Mouse (Mus musculus): ENCODE measurements around the gene Gm10642. TPM values are rescaled to one million over a fixed set of nuclear protein-coding genes. Genes with fewer than 3 reads are reported as not detected.

Gene Gm10642
- polyA plus RNA-seq, 1 experiment = 1.5 TPM

GRCm38 (mm10) chr9:70666811-70667210 lies 10.8 kb downstream of the Gm10642 start:
- TF ChIP-seq GATA1 (IDR thresholded peaks at IDR 0.05; ENCODE audit: low read length) = no peak

GRCm38 (mm10) chr9:70668048-70668447 lies 12.0 kb downstream of the Gm10642 start:
- no peak for TF ChIP-seq GATA1 (IDR thresholded peaks at IDR 0.05; ENCODE audit: low read length)

GRCm38 (mm10) chr9:70669197-70669596 lies 13.1 kb downstream of the Gm10642 start:
- TF ChIP-seq GATA1 (IDR thresholded peaks at IDR 0.05; ENCODE audit: low read length) = no peak

GRCm38 (mm10) chr9:70670381-70670780 lies 14.3 kb downstream of the Gm10642 start:
- TF ChIP-seq GATA1 (IDR thresholded peaks at IDR 0.05; ENCODE audit: low read length) = no peak

GRCm38 (mm10) chr9:70671278-70671677 lies 15.2 kb downstream of the Gm10642 start:
- TF ChIP-seq GATA1 (IDR thresholded peaks at IDR 0.05; ENCODE audit: low read length) = no peak

- no peak for TF ChIP-seq GATA1 (IDR thresholded peaks at IDR 0.05; ENCODE audit: low read length)
These were observed 15.9 kb downstream of the Gm10642 start for GRCm38 (mm10) chr9:70671772-70672579.

GRCm38 (mm10) chr9:70673656-70674055 lies 17.6 kb downstream of the Gm10642 start:
- no peak for TF ChIP-seq GATA1 (IDR thresholded peaks at IDR 0.05; ENCODE audit: low read length)

- no peak for TF ChIP-seq GATA1 (IDR thresholded peaks at IDR 0.05; ENCODE audit: low read length)
These were observed 19.1 kb downstream of the Gm10642 start for GRCm38 (mm10) chr9:70675117-70675516.

- no peak for TF ChIP-seq GATA1 (IDR thresholded peaks at IDR 0.05; ENCODE audit: low read length)
These were observed 19.9 kb downstream of the Gm10642 start for GRCm38 (mm10) chr9:70675961-70676360.

- no peak for TF ChIP-seq GATA1 (IDR thresholded peaks at IDR 0.05; ENCODE audit: low read length)
These were observed 22.7 kb downstream of the Gm10642 start, which contains the start of gene Adam10 for GRCm38 (mm10) chr9:70678682-70679131. Gene Adam10, plus strand, starts transcription at chr9:70678997.

- no peak for TF ChIP-seq GATA1 (IDR thresholded peaks at IDR 0.05; ENCODE audit: low read length)
These were observed 23.4 kb downstream of the Gm10642 start for GRCm38 (mm10) chr9:70679132-70680091.

GRCm38 (mm10) chr9:70682202-70682601 lies 26.2 kb downstream of the Gm10642 start:
- TF ChIP-seq GATA1 (IDR thresholded peaks at IDR 0.05; ENCODE audit: low read length) = no peak

GRCm38 (mm10) chr9:70688301-70688968 lies 32.4 kb downstream of the Gm10642 start:
- no peak for TF ChIP-seq GATA1 (IDR thresholded peaks at IDR 0.05; ENCODE audit: low read length)

GRCm38 (mm10) chr9:70689926-70690325 lies 33.9 kb downstream of the Gm10642 start:
- TF ChIP-seq GATA1 (IDR thresholded peaks at IDR 0.05; ENCODE audit: low read length) = no peak

GRCm38 (mm10) chr9:70690579-70690978 lies 34.5 kb downstream of the Gm10642 start:
- TF ChIP-seq GATA1 (IDR thresholded peaks at IDR 0.05; ENCODE audit: low read length) = no peak
